Mouse (Mus musculus) neural tube, embryonic 12.5 days (tissue): ENCODE data around the gene Kdm4a. TPM values are rescaled to one million over a fixed set of nuclear protein-coding genes. Genes with fewer than 3 reads are reported as not detected.

Source experiments
- ATAC-seq: fragments of 200-750 bp; cut with Nextera tagmentation; 2 replicates; pipeline ENCODE4 v1.8.0; 2017; ENCODE audit warnings: low read depth, mild to moderate bottlenecking, moderate TSS enrichment, moderate library complexity; ENCODE audit not compliant: low FRiP score
- H3K27ac ChIP-seq: fragments of 300-500 bp; sonication (generic); 2 replicates; pipeline ENCODE4 v1.5.1; 2016
- H3K27me3 ChIP-seq: fragments of 300-500 bp; sonication (generic); replicated peaks from 2 replicates; pipeline ENCODE4 v1.6.1; 2016; ENCODE audit warnings: mild to moderate bottlenecking
- H3K36me3 ChIP-seq: fragments of 300-500 bp; sonication (generic); 2 replicates; pipeline ENCODE4 v1.6.1; 2016; ENCODE audit warnings: mild to moderate bottlenecking
- H3K4me1 ChIP-seq: fragments of 300-500 bp; sonication (generic); 2 replicates; pipeline ENCODE4 v1.6.1; 2016
- H3K4me2 ChIP-seq: fragments of 300-500 bp; sonication (generic); replicated peaks from 2 replicates; pipeline ENCODE4 v1.6.1; 2016; ENCODE audit warnings: mild to moderate bottlenecking
- H3K4me3 ChIP-seq: fragments of 300-500 bp; sonication (generic); 2 replicates; pipeline ENCODE4 v1.5.1; 2016
- H3K9ac ChIP-seq: fragments of 300-500 bp; sonication (generic); 2 replicates; pipeline ENCODE4 v1.6.1; 2016; ENCODE audit warnings: mild to moderate bottlenecking
- H3K9me3 ChIP-seq: fragments of 300-500 bp; sonication (generic); 2 replicates; pipeline ENCODE4 v1.6.1; 2016; ENCODE audit warnings: mild to moderate bottlenecking
- WGBS: fragments of 180-500 bp; shearing (Covaris S2); methylation state at CpG from one replicate; pipeline ENCODE4 v1.1.7; 2016; 5-methylcytosine and 5-hydroxymethylcytosine counted together
- polyA plus RNA-seq: library from polyadenylated mRNA; unstranded; fragments of >200 nt; fragmentation: Nextera tagmentation; extraction: Ambion mirVana; gene quantifications from 2 replicates; pipeline ENCODE4 v1.2.1, GENCODE M21; 2016

Gene Kdm4a
- polyA plus RNA-seq, 1 experiment from 2014 or later: 55.1 TPM

DNA sequence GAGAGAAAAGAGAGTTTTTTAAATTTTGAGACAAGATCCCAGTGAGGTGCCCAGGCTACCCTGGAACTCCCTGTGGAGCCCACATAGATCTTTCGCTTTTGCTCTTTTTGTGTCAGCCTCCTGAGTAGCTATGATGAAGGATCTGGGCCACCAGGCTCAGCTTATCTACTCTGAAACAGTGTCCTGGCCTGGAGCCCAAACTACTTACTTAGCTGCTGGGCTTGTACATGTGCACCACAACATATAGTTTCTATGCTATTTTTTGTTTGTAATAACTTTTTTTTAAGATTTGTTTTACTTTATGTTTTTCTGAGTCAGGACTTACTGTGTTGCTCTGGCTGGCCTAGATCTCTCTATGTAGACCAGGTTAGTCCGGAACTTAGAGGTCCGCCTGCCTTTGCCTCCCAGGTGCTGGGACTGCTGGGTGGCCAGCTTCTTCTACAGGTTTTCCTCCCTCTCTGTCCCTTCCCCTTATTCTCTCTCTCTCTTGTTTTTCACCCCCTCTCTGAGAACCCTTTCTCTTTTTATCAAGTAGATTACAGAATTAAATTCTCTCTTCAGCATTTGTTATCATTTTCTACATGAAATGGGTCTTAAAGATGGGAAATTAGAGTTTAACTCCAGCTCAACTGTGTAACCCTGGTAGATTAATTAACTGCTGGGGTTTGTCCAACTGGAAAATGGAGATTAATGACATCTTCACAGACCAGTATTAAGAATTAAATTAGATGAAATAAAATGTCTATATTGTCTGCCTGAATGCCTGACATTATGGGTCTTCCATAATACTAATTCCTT lies 74.4 kb downstream of the Kdm4a start:
- no peak for ATAC-seq
- H3K27me3 ChIP-seq: no peaks in the 10 kb centered on the region
- H3K36me3 ChIP-seq: peaks cover 5% of the 10 kb centered on the region; the same call in 1 of the 2 replicates
- no peak overlapping the region for H3K4me2 ChIP-seq
- H3K9me3 ChIP-seq: no peaks in the 10 kb centered on the region
- no peak overlapping the region for H3K27ac ChIP-seq
- H3K4me1 ChIP-seq: no peaks in the 10 kb centered on the region
- H3K9ac ChIP-seq: no peak overlapping the region
- 96% methylated on average over 3 of the region's 3 CpGs for WGBS
- H3K4me3 ChIP-seq: no peak overlapping the region

- Histone ChIP-seq H3K27me3 (no peaks in the 10 kb centered on the region), H3K4me2 (no peak overlapping the region), H3K27ac (no peak overlapping the region), H3K9ac (no peak overlapping the region), H3K4me1 (no peaks in the 10 kb centered on the region), H3K4me3 (no peak overlapping the region), H3K9me3 (no peaks in the 10 kb centered on the region), H3K36me3 (peaks cover 5% of the 10 kb centered on the region; the same call in 1 of the 2 replicates)
- 83% methylated on average over 8 of the region's 8 CpGs for whole genome bisulfite sequencing
- no peak for ATAC-seq
These were observed 76.5 kb downstream of the Kdm4a start for GRCm38 (mm10) chr4:118103280-118103830.

DNA sequence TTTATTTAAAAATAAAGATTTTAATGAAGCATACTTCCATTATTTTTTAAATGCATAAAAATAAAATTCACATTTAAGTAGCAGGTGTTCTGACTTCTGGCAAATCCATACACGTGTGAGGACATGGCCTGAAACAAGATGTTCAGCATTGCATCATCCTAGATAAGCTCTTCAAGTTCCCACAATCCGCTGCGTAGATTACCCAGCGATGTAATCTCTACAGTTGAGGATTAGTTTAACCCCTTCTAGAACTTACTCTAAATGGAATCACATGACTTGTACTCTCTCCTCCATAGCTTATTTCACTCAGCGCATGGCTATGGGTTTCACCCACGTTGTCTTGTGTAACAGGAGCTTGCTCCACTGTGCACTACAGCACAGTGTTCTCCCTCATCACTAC lies 78.3 kb downstream of the Kdm4a start:
- H3K4me3 ChIP-seq: no peak overlapping the region
- H3K27me3 ChIP-seq: no peaks in the 10 kb centered on the region
- H3K36me3 ChIP-seq: 0 out of 2 replicates have a peak, but pooled peaks cover under 1% of the 10 kb centered on the region
- H3K9me3 ChIP-seq: no peaks in the 10 kb centered on the region
- 92% methylated on average over 6 of the region's 6 CpGs for WGBS
- no peak overlapping the region for H3K4me2 ChIP-seq
- no peak overlapping the region for H3K9ac ChIP-seq
- ATAC-seq: no peak
- H3K4me1 ChIP-seq: 0 out of 2 replicates have a peak, but pooled peaks cover 3% of the 10 kb centered on the region
- no peak overlapping the region for H3K27ac ChIP-seq

DNA sequence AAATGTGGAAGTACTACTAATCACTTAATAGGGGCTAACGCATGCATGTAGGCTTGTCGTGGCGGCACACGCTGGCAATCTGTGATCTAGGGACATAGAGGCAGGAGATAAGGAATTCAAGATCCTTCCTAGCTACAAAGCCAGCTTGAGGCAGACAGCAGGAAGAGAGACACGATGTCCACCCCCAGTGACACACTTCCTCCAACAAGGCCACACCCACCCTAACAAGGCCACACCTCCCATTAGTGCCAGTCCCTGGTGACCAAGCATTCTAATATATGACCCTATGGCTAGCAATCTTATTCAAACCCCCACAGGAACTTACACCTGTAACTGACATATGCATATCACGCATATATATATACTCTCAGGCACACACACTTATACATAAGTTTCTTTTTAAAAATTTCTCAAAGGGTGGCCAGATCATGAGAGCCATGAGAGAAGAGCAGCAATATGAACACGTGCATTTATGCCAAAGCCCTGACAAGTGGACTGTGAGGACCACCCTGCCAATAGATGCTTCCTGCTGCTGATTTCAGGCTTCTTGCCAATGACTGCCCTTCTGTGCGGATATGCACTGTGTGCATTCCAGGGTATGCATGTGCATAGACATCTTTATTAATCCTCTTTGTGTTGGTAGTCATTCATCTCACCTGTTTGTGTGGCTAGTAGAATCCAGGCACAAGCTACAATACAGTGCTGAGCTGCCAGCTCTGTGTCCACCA lies 80.0 kb downstream of the Kdm4a start:
- Histone ChIP-seq H3K9me3 (no peaks in the 10 kb centered on the region), H3K4me2 (no peak overlapping the region), H3K27me3 (no peaks in the 10 kb centered on the region), H3K9ac (no peak overlapping the region), H3K36me3 (no peaks in the 10 kb centered on the region), H3K4me1 (0 out of 2 replicates have a peak, but pooled peaks cover 3% of the 10 kb centered on the region), H3K27ac (no peak overlapping the region), H3K4me3 (no peak overlapping the region)
- no peak for ATAC-seq
- 94% methylated on average over 8 of the region's 8 CpGs for WGBS

DNA sequence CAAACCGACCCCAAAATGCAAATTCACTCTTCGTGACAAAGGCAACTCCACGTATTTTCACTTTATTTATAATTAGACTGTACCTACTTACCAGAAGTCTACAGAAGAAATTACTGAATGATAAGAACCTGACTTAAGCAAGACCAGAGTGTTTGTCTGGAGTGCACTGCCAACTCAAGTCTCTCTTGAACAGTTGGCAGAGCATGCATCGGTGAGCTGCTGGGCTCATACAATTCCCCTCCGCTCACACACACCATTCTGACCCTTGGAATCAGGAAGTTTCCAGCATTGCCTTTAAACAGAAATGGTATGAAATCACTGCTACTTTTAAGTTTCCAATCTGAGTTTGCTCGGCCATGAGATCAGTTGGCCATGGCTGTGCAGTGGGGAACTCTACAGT lies 81.3 kb downstream of the Kdm4a start:
- Histone ChIP-seq H3K4me1 (0 out of 2 replicates have a peak, but pooled peaks cover 3% of the 10 kb centered on the region), H3K9me3 (no peaks in the 10 kb centered on the region), H3K27ac (no peak overlapping the region), H3K9ac (no peak overlapping the region), H3K4me2 (no peak overlapping the region), H3K36me3 (no peaks in the 10 kb centered on the region), H3K4me3 (no peak overlapping the region), H3K27me3 (no peaks in the 10 kb centered on the region)
- no peak for ATAC-seq
- WGBS: 97% methylated on average over 6 of the region's 6 CpGs

- ATAC-seq: no peak
- Histone ChIP-seq H3K4me2 (no peak overlapping the region), H3K4me1 (0 out of 2 replicates have a peak, but pooled peaks cover 3% of the 10 kb centered on the region), H3K9ac (no peak overlapping the region), H3K9me3 (no peaks in the 10 kb centered on the region), H3K4me3 (no peak overlapping the region), H3K36me3 (no peaks in the 10 kb centered on the region), H3K27me3 (no peaks in the 10 kb centered on the region), H3K27ac (no peak overlapping the region)
- 86% methylated on average over 6 of the region's 6 CpGs for WGBS
These were observed 83.8 kb downstream of the Kdm4a start for GRCm38 (mm10) chr4:118096069-118096468.

- H3K36me3 ChIP-seq: no peaks in the 10 kb centered on the region
- no peaks in the 10 kb centered on the region for H3K27me3 ChIP-seq
- H3K4me2 ChIP-seq: no peak overlapping the region
- no peak overlapping the region for H3K9ac ChIP-seq
- H3K27ac ChIP-seq: no peak overlapping the region
- WGBS: 95% methylated on average over 11 of the region's 11 CpGs
- H3K4me3 ChIP-seq: no peak overlapping the region
- H3K9me3 ChIP-seq: no peaks in the 10 kb centered on the region
- 0 out of 2 replicates have a peak, but pooled peaks cover 4% of the 10 kb centered on the region for H3K4me1 ChIP-seq
- ATAC-seq: no peak
These were observed 86.9 kb downstream of the Kdm4a start for GRCm38 (mm10) chr4:118092784-118093457.

- H3K27ac ChIP-seq: no peak overlapping the region
- no peak for ATAC-seq
- no peaks in the 10 kb centered on the region for H3K27me3 ChIP-seq
- no peaks in the 10 kb centered on the region for H3K36me3 ChIP-seq
- H3K4me2 ChIP-seq: no peak overlapping the region
- no peaks in the 10 kb centered on the region for H3K9me3 ChIP-seq
- 0 out of 2 replicates have a peak, but pooled peaks cover 4% of the 10 kb centered on the region for H3K4me1 ChIP-seq
- H3K4me3 ChIP-seq: no peak overlapping the region
- 92% methylated on average over 11 of the region's 11 CpGs for WGBS
- no peak overlapping the region for H3K9ac ChIP-seq
These were observed 89.4 kb downstream of the Kdm4a start for GRCm38 (mm10) chr4:118090449-118090848.

- no peaks in the 10 kb centered on the region for H3K27me3 ChIP-seq
- 0 out of 2 replicates have a peak, but pooled peaks cover 4% of the 10 kb centered on the region for H3K4me1 ChIP-seq
- WGBS: 60% methylated on average over 9 of the region's 9 CpGs
- no peak overlapping the region for H3K4me3 ChIP-seq
- no peaks in the 10 kb centered on the region for H3K36me3 ChIP-seq
- ATAC-seq: no peak
- H3K27ac ChIP-seq: no peak overlapping the region
- H3K9me3 ChIP-seq: no peaks in the 10 kb centered on the region
- no peak overlapping the region for H3K9ac ChIP-seq
- H3K4me2 ChIP-seq: no peak overlapping the region
These were observed 89.9 kb downstream of the Kdm4a start for GRCm38 (mm10) chr4:118089939-118090338.

GRCm38 (mm10) chr4:118088771-118089170 lies 91.1 kb downstream of the Kdm4a start:
- Histone ChIP-seq H3K27me3 (no peaks in the 10 kb centered on the region), H3K9me3 (no peaks in the 10 kb centered on the region), H3K4me3 (no peak overlapping the region), H3K36me3 (no peaks in the 10 kb centered on the region), H3K4me2 (no peak overlapping the region), H3K4me1 (0 out of 2 replicates have a peak, but pooled peaks cover 4% of the 10 kb centered on the region), H3K27ac (no peak overlapping the region), H3K9ac (no peak overlapping the region)
- WGBS: 86% methylated on average over 2 of the region's 2 CpGs
- no peak for ATAC-seq
